Mouse (Mus musculus): ENCODE data around the gene Ctcfl.

DNA sequence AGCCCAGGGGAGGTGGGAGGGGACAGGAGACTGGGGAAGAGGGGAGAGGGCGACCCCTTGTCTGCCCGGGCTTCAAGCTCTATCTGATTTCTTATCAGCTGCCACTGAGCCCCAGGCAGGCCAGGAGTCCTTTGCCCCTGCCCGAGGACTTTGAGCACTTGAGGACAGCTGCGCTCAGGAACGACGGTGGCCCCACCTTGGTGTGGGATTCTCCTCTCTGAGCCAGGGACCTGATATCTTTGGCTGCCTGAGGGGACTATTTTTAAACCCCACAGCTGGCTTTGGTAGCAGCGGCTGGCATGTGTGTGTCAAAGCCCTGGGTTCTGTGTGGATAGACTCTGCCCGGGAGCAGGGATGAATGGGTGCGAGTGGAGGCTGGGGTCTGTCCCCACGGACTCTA, 61.7 kb downstream of the Ctcfl start:
- TF ChIP-seq CTCF (IDR thresholded peaks at IDR 0.05; ENCODE audit: low read depth, low read length): no peak
- no peak for TF ChIP-seq POLR2A (IDR thresholded peaks at IDR 0.05; ENCODE audit: extremely low read depth, insufficient read depth, low read length)

All from liver, adult 2 months (tissue).